Mouse (Mus musculus) megakaryocyte, embryonic 14.5 days (primary cell): ENCODE data around the gene Slc2a5.

ENCODE experiments used
- FLI1 ChIP-seq: IDR thresholded peaks from 2 replicates; pipeline ENCODE4 v1.6.1; 2012; ENCODE audit warnings: low read length, inconsistent platforms, mixed read lengths
- GATA1 ChIP-seq: IDR thresholded peaks from 3 replicates; pipeline ENCODE4 v1.6.1; 2012; ENCODE audit warnings: mixed read lengths, low read length, inconsistent platforms, borderline replicate concordance

DNA sequence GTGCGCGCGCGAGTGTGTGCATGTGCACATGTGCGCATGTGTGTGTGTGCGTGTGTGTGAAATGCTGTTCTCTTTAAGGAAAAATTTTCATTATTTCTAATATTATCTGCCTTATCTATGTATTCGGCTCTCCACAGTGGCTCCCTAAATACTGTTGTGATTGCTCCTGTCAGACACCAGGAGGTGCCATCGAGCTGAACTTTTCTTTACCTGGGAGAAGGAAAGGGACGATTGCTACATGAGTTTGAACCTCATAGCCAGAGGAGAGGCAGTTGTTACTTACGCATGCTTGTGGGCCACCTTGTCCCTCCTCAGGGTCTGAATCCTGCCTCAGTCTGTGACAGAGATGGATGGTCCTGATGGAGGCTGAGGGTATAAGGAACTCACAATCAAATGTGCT is 54.2 kb downstream of the Slc2a5 start:
- TF ChIP-seq GATA1: no peak
- TF ChIP-seq FLI1: no peak
